Mouse (Mus musculus) layer of hippocampus, adult 8-10 months (tissue): ENCODE results near the gene Churc1. TPM values are rescaled to one million over a fixed set of nuclear protein-coding genes. Genes with fewer than 3 reads are reported as not detected.

Experiments used
- DNase-seq, 2 experiments: peaks; one replicate each; pipeline ENCODE4 v3.0.0; 2022; ENCODE audit warnings: low spot score in 2 of 2
- total RNA-seq, 4 experiments: library from RNA; stranded (reverse); gene quantifications; 2 replicates each; pipeline ENCODE4 v1.2.4; 2022

Gene Churc1
- total RNA-seq, 4 experiments from 2014 or later: 32.5 to 43.5 (median 37.7) TPM

GRCm38 (mm10) chr12:76832704-76833103, 67.4 kb downstream of the Churc1 start:
- DNase-seq: no peak

Other genes starting within 250 kb of the Churc1 start
- gene Plekhg3, start 234.6 kb upstream of the Churc1 start, total RNA-seq: 10 to 100 TPM; 23.4 to 28.6 (median 24.9) TPM
- 100 to 1,000 TPM; 114 to 133 (median 126) TPM for gene Sptb, start 55.0 kb upstream of the Churc1 start, total RNA-seq
- gene Fntb, start 51 bp downstream of the Churc1 start, total RNA-seq: 10 to 100 TPM; 22.7 to 24.8 (median 24.3) TPM
- gene Gpx2, start 30.0 kb downstream of the Churc1 start, total RNA-seq: under 1 TPM in 2 of 4 experiments, not detected in 2; 0.68 to 0.81 TPM
- gene Rab15, start 57.4 kb downstream of the Churc1 start, total RNA-seq: 100 to 1,000 TPM; 153 to 196 (median 173) TPM
- 10 to 100 TPM; 70.9 to 85.2 (median 79.5) TPM for gene Max, start 196.7 kb downstream of the Churc1 start, total RNA-seq